In genomic region chr10:25200691-25201090, GRCm38 (mm10) we compare ENCODE assay signal across 9 mouse cellular contexts.
DNase-seq lines count a peak whose midpoint lies in the region; ATAC-seq lines count a peak whose summit lies in the region.
"Had no signal": no experiment of that assay in that cellular context is flagged by ENCODE, and none has a peak within 500 bp of the region (broad histone marks: within the 10 kb centered on the region; RNA-seq: fewer than 3 reads in every experiment).

No protein-coding gene starts in this region.

- no peaks in the 10 kb centered on the region for H3K36me3 ChIP-seq in heart, embryonic 16.5 days (ENCODE audit: control insufficient read depth, insufficient read depth)
- H3K36me3 ChIP-seq in neural tube, embryonic 12.5 days, result no peaks in the 10 kb centered on the region
- H3K36me3 ChIP-seq in limb, embryonic 13.5 days, result no peaks in the 10 kb centered on the region

- WGBS in heart, embryonic 16.5 days, result 86% methylated on average over 7 of the region's 7 CpGs
- WGBS in neural tube, embryonic 12.5 days, result 88% methylated on average over 7 of the region's 7 CpGs
- WGBS in limb, embryonic 13.5 days, result 78% methylated on average over 7 of the region's 7 CpGs

- H3K4me2 ChIP-seq in heart, embryonic 16.5 days (ENCODE audit: low read depth, low read length), result peak overlapping the region; percentile 79; the same call in 1 of the 2 replicates
- H3K4me2 ChIP-seq in neural tube, embryonic 12.5 days (replicated peaks), result peak overlapping the region; percentile 75
- peak overlapping the region; percentile 85 for H3K4me2 ChIP-seq in limb, embryonic 13.5 days (replicated peaks)

- no peaks in the 10 kb centered on the region for H3K9me3 ChIP-seq in heart, embryonic 16.5 days (replicated peaks; ENCODE audit: control insufficient read depth, low read length)
- no peaks in the 10 kb centered on the region for H3K9me3 ChIP-seq in neural tube, embryonic 12.5 days
- no peaks in the 10 kb centered on the region for H3K9me3 ChIP-seq in limb, embryonic 13.5 days

- no peak for DNase-seq in heart, postnatal 36 days
- DNase-seq in neural tube, embryonic 10.5 days (ENCODE audit: extremely low spot score, low spot score), result no peak
- no peak for DNase-seq in frontal cortex, postnatal 25 days (ENCODE audit: low spot score in 2 of 2)
- DNase-seq in kidney, postnatal 36 days, result no peak
- DNase-seq in left cerebral cortex, adult 18-20 months (ENCODE audit: low spot score in 2 of 2), result no peak

- no peak overlapping the region for H3K27ac ChIP-seq in heart, embryonic 16.5 days (ENCODE audit: low read length)
- H3K27ac ChIP-seq in neural tube, embryonic 12.5 days, result no peak overlapping the region
- H3K27ac ChIP-seq in limb, embryonic 13.5 days, result no peak overlapping the region
- H3K27ac ChIP-seq: macrophage had no signal

- H3K4me1 ChIP-seq in heart, embryonic 16.5 days (ENCODE audit: control insufficient read depth, insufficient read depth, low read length), result peaks cover 7% of the 10 kb centered on the region; the same call in 1 of the 2 replicates
- H3K4me1 ChIP-seq in neural tube, embryonic 12.5 days, result no peaks in the 10 kb centered on the region
- peaks cover 23% of the 10 kb centered on the region for H3K4me1 ChIP-seq in limb, embryonic 13.5 days

- no peak for ATAC-seq in heart, embryonic 16.5 days (replicated peaks; ENCODE audit: extremely low read depth, insufficient read depth, low FRiP score)
- ATAC-seq in neural tube, embryonic 12.5 days (ENCODE audit: low FRiP score, low read depth), result no peak
- no peak for ATAC-seq in limb, embryonic 13.5 days (ENCODE audit: low FRiP score, low read depth)

- no peaks in the 10 kb centered on the region for H3K27me3 ChIP-seq in heart, embryonic 16.5 days (ENCODE audit: control insufficient read depth, insufficient read depth, low read length)
- H3K27me3 ChIP-seq in neural tube, embryonic 12.5 days (replicated peaks), result no peaks in the 10 kb centered on the region
- H3K27me3 ChIP-seq in limb, embryonic 13.5 days, result no peaks in the 10 kb centered on the region

- intact Hi-C loops in heart, postnatal 36 days (cut with DNase I), result no loop called here

- H3K9ac ChIP-seq in heart, embryonic 16.5 days (ENCODE audit: low read length), result no peak overlapping the region
- H3K9ac ChIP-seq in neural tube, embryonic 12.5 days, result no peak overlapping the region
- H3K9ac ChIP-seq in limb, embryonic 13.5 days, result no peak overlapping the region

- no peak overlapping the region for H3K4me3 ChIP-seq in heart, embryonic 16.5 days (ENCODE audit: low read length)
- no peak overlapping the region for H3K4me3 ChIP-seq in neural tube, embryonic 12.5 days
- H3K4me3 ChIP-seq in limb, embryonic 13.5 days, result no peak overlapping the region
